Mouse (Mus musculus): ENCODE data around the gene Olfr789. TPM values are rescaled to one million over a fixed set of nuclear protein-coding genes. Genes with fewer than 3 reads are reported as not detected.

Gene Olfr789
- polyA plus RNA-seq (2015; fragmentation: Nextera tagmentation; extraction: Ambion mirVana): not detected in 2 replicates

DNA sequence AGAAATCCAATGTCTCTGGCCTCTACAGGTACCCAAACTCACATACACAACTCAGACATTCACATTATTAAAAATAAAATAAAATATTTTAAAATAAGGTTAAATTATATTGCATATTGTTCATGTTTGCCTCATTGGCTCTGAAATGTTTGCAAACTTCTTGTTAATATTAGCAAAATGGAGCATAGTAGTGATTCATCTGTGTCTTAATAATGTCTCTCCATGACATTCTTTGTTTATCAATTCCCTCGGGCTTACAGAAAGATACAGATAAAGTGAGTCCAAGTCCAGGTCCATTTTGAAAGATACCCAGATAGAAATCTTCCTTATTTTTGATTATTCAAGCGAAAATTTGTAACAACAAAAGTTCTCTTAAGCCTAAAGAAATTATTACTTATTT is at the start of gene Olfr789:
Gene Olfr789, plus strand, starts transcription at position 301 of the 400 bp plus-strand sequence.

DNA sequence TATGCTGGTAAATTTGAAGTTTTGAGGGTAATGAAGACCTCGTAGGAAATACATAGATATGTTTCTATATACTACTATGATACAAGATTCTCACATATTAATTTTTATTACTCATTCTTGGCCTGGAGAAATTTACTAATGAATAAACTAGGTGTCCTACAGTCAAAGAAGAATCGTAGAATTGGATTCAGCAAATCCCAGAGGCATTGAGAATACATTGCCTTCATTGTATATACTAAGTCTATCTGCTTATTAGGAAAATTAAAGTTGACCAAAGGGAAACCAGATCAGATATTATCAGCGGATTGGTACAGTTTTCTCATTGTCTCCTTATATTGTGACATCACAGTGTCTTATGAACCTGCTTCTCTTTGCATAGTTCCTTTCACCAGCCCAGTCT is 23.0 kb upstream of the Olfr789 start, which contains the start of gene Olfr787:
Gene Olfr787, plus strand, starts transcription at position 301 of the 400 bp plus-strand sequence.

DNA sequence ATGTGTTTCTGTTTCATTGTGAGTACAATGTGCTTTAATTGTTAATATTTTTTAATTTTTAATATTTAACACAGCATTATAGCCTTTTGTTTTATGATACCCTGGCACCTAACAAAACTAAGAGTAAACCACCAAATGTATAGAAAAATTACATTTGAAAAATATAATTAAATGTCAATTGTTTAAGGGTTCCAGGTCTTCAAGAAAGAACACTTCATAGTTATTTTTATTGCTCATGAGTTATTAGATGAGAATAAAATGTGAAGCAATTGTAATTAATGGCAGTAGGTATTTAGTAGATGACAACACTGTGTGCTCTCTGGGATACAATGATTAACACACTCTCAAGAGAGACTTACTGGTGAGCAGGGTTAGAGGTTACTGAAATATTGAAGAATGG is 13.9 kb upstream of the Olfr789 start, which contains the start of gene Olfr788:
Gene Olfr788, plus strand, starts transcription at position 301 of the 400 bp plus-strand sequence.

DNA sequence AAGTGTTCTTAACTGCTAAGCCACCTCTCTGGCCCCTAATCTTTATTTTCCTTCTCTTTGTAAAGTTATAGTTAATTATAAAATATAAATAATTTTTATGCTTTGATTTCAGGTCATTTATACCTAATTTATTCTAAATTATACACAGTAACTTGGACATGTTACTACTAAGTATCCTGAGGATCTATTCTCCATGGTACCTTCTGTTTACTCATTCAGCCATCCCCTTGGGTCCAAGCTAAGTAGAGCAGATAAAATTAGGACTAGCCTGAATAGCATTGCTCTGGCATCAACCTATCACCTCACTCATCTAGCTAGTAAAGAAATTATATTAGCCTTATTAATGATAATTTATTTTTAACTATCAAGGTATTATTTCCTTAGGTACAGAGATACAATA is 13.6 kb downstream of the Olfr789 start, which contains the start of gene Olfr790:
Gene Olfr790, plus strand, starts transcription at position 301 of the 400 bp plus-strand sequence.

DNA sequence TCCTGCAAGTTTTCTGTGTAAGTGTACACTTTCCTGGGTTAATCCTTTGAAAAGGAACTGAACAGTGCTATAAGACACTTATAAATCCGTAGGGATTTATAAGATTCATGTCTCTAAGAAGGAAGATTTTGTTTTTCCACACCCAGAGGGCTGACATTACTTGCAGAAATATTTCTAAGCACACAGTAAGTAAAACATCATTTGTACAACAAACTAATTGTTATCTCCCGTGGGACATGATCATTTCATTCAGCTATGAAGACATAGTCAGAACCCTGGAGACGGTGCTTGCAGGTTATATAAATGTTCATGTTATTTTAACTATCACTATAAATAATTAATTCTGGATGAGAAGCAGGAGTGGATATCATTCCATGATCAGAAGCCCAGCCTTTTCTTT is 36.9 kb downstream of the Olfr789 start, which contains the start of gene Olfr791:
Gene Olfr791, plus strand, starts transcription at position 301 of the 400 bp plus-strand sequence.

DNA sequence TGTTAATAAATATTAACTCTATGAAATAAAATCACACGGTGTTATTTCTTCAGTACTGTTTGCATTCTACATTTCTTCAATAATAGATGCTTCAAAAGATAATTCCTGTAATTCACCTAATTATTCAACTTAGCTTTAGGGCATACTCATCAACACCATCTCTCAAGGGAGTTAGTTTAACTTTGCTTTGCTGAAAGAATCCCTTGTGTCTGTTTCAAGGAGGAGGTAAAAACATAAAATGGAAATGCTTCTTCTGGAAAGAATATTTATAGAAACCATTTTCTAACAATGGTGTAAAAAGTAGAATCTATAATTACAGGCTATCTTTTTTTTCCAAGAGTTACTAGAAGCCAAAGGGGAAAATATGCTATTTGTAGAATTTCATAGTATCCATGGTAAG is 54.3 kb downstream of the Olfr789 start, which contains the start of gene Olfr792:
Gene Olfr792, plus strand, starts transcription at position 301 of the 400 bp plus-strand sequence.

Other genes starting within 250 kb of the Olfr789 start
- not detected in 2 replicates for gene Olfr774, start 248.5 kb upstream of the Olfr789 start, polyA plus RNA-seq (2015; fragmentation: Nextera tagmentation; extraction: Ambion mirVana)
- not detected in 2 replicates for gene Olfr775, start 236.3 kb upstream of the Olfr789 start, polyA plus RNA-seq (2015; fragmentation: Nextera tagmentation; extraction: Ambion mirVana)
- gene Olfr776, start 225.6 kb upstream of the Olfr789 start, polyA plus RNA-seq (2015; fragmentation: Nextera tagmentation; extraction: Ambion mirVana): not detected in 2 replicates
- gene Olfr777, start 213.3 kb upstream of the Olfr789 start, polyA plus RNA-seq (2015; fragmentation: Nextera tagmentation; extraction: Ambion mirVana): not detected in 2 replicates
- not detected in 2 replicates for gene Olfr780, start 166.6 kb upstream of the Olfr789 start, polyA plus RNA-seq (2015; fragmentation: Nextera tagmentation; extraction: Ambion mirVana)
- gene Olfr781, start 155.9 kb upstream of the Olfr789 start, polyA plus RNA-seq (2015; fragmentation: Nextera tagmentation; extraction: Ambion mirVana): not detected in 2 replicates
- gene Olfr782, start 135.9 kb upstream of the Olfr789 start, polyA plus RNA-seq (2015; fragmentation: Nextera tagmentation; extraction: Ambion mirVana): not detected in 2 replicates
- gene Olfr784, start 100.7 kb upstream of the Olfr789 start, polyA plus RNA-seq (2015; fragmentation: Nextera tagmentation; extraction: Ambion mirVana): 0.06 TPM in 1 of 2 replicates, not detected in the other
- not detected in 2 replicates for gene Olfr785, start 79.3 kb upstream of the Olfr789 start, polyA plus RNA-seq (2015; fragmentation: Nextera tagmentation; extraction: Ambion mirVana)
- not detected in 2 replicates for gene Olfr786, start 57.4 kb upstream of the Olfr789 start, polyA plus RNA-seq (2015; fragmentation: Nextera tagmentation; extraction: Ambion mirVana)
- gene Olfr787, start 22.9 kb upstream of the Olfr789 start, polyA plus RNA-seq (2015; fragmentation: Nextera tagmentation; extraction: Ambion mirVana): not detected in 2 replicates
- gene Olfr788, start 13.8 kb upstream of the Olfr789 start, polyA plus RNA-seq (2015; fragmentation: Nextera tagmentation; extraction: Ambion mirVana): not detected in 2 replicates
- not detected in 2 replicates for gene Olfr790, start 13.7 kb downstream of the Olfr789 start, polyA plus RNA-seq (2015; fragmentation: Nextera tagmentation; extraction: Ambion mirVana)
- not detected in 2 replicates for gene Olfr791, start 37.0 kb downstream of the Olfr789 start, polyA plus RNA-seq (2015; fragmentation: Nextera tagmentation; extraction: Ambion mirVana)
- gene Olfr792, start 54.4 kb downstream of the Olfr789 start, polyA plus RNA-seq (2015; fragmentation: Nextera tagmentation; extraction: Ambion mirVana): not detected in 2 replicates
- not detected in 2 replicates for gene Olfr794, start 82.9 kb downstream of the Olfr789 start, polyA plus RNA-seq (2015; fragmentation: Nextera tagmentation; extraction: Ambion mirVana)
- gene Olfr796, start 127.8 kb downstream of the Olfr789 start, polyA plus RNA-seq (2015; fragmentation: Nextera tagmentation; extraction: Ambion mirVana): not detected in 2 replicates
- not detected in 2 replicates for gene Olfr798, start 143.2 kb downstream of the Olfr789 start, polyA plus RNA-seq (2015; fragmentation: Nextera tagmentation; extraction: Ambion mirVana)
- not detected in 2 replicates for gene Olfr799, start 152.7 kb downstream of the Olfr789 start, polyA plus RNA-seq (2015; fragmentation: Nextera tagmentation; extraction: Ambion mirVana)
- not detected in 2 replicates for gene Olfr800, start 172.9 kb downstream of the Olfr789 start, polyA plus RNA-seq (2015; fragmentation: Nextera tagmentation; extraction: Ambion mirVana)
- not detected in 2 replicates for gene Olfr801, start 189.1 kb downstream of the Olfr789 start, polyA plus RNA-seq (2015; fragmentation: Nextera tagmentation; extraction: Ambion mirVana)
- not detected in 2 replicates for gene Olfr802, start 203.4 kb downstream of the Olfr789 start, polyA plus RNA-seq (2015; fragmentation: Nextera tagmentation; extraction: Ambion mirVana)
- gene Olfr803, start 209.5 kb downstream of the Olfr789 start, polyA plus RNA-seq (2015; fragmentation: Nextera tagmentation; extraction: Ambion mirVana): not detected in 2 replicates
- gene Olfr804, start 218.5 kb downstream of the Olfr789 start, polyA plus RNA-seq (2015; fragmentation: Nextera tagmentation; extraction: Ambion mirVana): not detected in 2 replicates
- gene Olfr805, start 244.6 kb downstream of the Olfr789 start, polyA plus RNA-seq (2015; fragmentation: Nextera tagmentation; extraction: Ambion mirVana): not detected in 2 replicates